Mouse (Mus musculus): Measurements from ENCODE around the gene Camk1d. TPM values are rescaled to one million over a fixed set of nuclear protein-coding genes. Genes with fewer than 3 reads are reported as not detected.

Camk1d gene
- polyA plus RNA-seq, 1 experiment, result 1.6 TPM

DNA sequence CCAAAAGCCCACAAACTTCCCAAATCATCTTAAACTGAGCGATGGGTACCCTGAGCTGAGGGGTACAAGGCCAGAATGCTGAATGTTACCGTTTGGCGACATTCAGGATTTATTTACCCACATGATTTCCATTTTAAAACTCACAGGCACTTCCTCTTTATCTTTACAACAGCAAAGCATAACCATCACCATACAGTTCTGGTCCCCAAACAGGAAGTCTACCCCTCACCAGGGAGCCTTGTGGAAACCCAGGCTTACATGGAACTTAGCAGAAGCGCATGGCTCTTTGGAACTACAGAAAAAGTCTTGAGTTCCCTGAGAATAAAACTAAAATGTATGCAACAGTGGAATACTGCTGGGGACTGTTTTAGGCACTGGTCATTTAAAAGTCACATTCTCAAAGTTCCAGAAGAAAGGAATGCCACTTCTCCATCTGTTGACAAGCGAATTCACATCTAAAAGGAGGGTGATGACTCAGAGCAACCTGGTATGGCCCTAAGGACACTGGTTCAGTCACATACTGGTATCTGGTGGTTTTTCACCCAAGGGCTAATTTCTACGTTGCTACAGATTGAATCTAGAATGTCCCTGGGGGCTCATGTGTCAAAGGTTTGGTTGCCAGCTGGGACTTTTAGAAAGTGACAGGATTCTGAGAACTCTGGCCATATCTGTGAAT lies 121.7 kb downstream of the Camk1d start:
- Histone ChIP-seq H3ac (ENCODE audit: control insufficient read depth, insufficient read length, low read depth) (no peak overlapping the region), H3K79me3 (ENCODE audit: low read depth) (no peaks in the 10 kb centered on the region), H3K79me2 (ENCODE audit: control insufficient read depth, insufficient read depth) (no peaks in the 10 kb centered on the region), H3K4me3 (ENCODE audit: insufficient read depth, poor library complexity, severe bottlenecking) (no peak overlapping the region), H3K27me3 (ENCODE audit: control insufficient read depth, insufficient read depth, insufficient read length) (no peaks in the 10 kb centered on the region), H3K36me3 (ENCODE audit: control insufficient read depth, insufficient read depth) (no peaks in the 10 kb centered on the region)
- no peak for TF ChIP-seq USF1 (IDR thresholded peaks at IDR 0.05; ENCODE audit: low read depth)
- no peak for TF ChIP-seq MYOD1 (IDR thresholded peaks at IDR 0.05; ENCODE audit: control insufficient read depth, insufficient read length, low read depth)
- no peak for TF ChIP-seq CTCF (IDR thresholded peaks at IDR 0.05; ENCODE audit: control insufficient read depth, insufficient read depth, insufficient read length)
- TF ChIP-seq CEBPB (IDR thresholded peaks at IDR 0.05; ENCODE audit: low read depth), result no peak
- TF ChIP-seq MYOG (IDR thresholded peaks at IDR 0.05; ENCODE audit: control insufficient read depth, extremely low read depth, insufficient read length), result no peak
- TF ChIP-seq FOSL1 (IDR thresholded peaks at IDR 0.05; ENCODE audit: insufficient read depth, low read length, poor library complexity, severe bottlenecking), result no peak
- TF ChIP-seq MAX (IDR thresholded peaks at IDR 0.05), result no peak

DNA sequence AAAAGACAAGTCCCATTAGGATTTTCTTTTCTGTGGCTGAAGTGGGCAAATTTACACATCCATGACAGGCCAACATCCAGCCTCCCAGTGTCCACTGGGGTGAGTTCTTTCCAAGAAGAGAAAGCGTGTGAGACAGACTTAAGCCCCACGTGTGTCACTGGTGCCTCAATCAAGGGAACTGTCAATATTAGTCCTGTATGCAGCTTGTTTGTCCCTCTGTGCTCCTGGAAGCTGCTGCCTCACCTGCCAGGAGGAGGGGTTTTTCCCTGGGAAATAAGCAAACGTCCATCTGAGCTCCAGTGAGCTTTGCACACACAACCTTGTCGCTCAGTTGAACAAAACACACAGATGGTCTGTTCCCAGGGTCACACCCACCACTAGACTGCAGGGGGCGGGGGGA lies 124.2 kb downstream of the Camk1d start:
- Histone ChIP-seq H3K27me3 (ENCODE audit: control insufficient read depth, insufficient read depth, insufficient read length) (no peaks in the 10 kb centered on the region), H3K79me3 (ENCODE audit: low read depth) (no peaks in the 10 kb centered on the region), H3K4me3 (ENCODE audit: insufficient read depth, poor library complexity, severe bottlenecking) (no peak overlapping the region), H3ac (ENCODE audit: control insufficient read depth, insufficient read length, low read depth) (no peak overlapping the region), H3K79me2 (ENCODE audit: control insufficient read depth, insufficient read depth) (no peaks in the 10 kb centered on the region), H3K36me3 (ENCODE audit: control insufficient read depth, insufficient read depth) (no peaks in the 10 kb centered on the region)
- TF ChIP-seq CEBPB (IDR thresholded peaks at IDR 0.05; ENCODE audit: low read depth), result no peak
- TF ChIP-seq USF1 (IDR thresholded peaks at IDR 0.05; ENCODE audit: low read depth), result no peak
- TF ChIP-seq MYOG (IDR thresholded peaks at IDR 0.05; ENCODE audit: control insufficient read depth, extremely low read depth, insufficient read length), result no peak
- TF ChIP-seq MYOD1 (IDR thresholded peaks at IDR 0.05; ENCODE audit: control insufficient read depth, insufficient read length, low read depth), result no peak

DNA sequence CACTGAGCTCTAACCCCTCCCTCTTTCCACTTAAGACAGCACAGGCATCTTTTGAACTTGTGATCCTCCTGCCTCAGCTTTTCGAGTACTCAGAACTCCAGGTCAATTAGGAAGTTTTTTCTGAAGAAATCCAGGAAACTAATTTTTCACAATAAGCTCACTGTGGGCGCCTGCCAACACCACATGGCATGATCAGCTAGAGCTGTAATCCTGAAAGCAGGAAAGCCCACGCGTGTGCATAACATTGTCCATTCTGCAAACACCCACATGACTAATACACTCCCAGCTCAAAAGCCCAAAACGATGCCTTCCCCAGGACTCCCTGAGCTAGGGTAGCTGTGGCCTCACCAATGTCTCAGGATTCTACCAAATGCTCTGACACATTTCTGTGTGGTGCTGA lies 125.2 kb downstream of the Camk1d start:
- H3K79me2 ChIP-seq (ENCODE audit: control insufficient read depth, insufficient read depth), result no peaks in the 10 kb centered on the region
- no peaks in the 10 kb centered on the region for H3K27me3 ChIP-seq (ENCODE audit: control insufficient read depth, insufficient read depth, insufficient read length)
- H3K79me3 ChIP-seq (ENCODE audit: low read depth), result no peaks in the 10 kb centered on the region
- no peak for TF ChIP-seq USF1 (IDR thresholded peaks at IDR 0.05; ENCODE audit: low read depth)
- TF ChIP-seq CEBPB (IDR thresholded peaks at IDR 0.05; ENCODE audit: low read depth), result no peak
- TF ChIP-seq MYOD1 (IDR thresholded peaks at IDR 0.05; ENCODE audit: control insufficient read depth, insufficient read length, low read depth), result no peak
- TF ChIP-seq MYOG (IDR thresholded peaks at IDR 0.05; ENCODE audit: control insufficient read depth, extremely low read depth, insufficient read length), result no peak
- TF ChIP-seq FOSL1 (IDR thresholded peaks at IDR 0.05; ENCODE audit: insufficient read depth, low read length, poor library complexity, severe bottlenecking), result no peak
- TF ChIP-seq MAX (IDR thresholded peaks at IDR 0.05), result no peak
- no peak for TF ChIP-seq CTCF (IDR thresholded peaks at IDR 0.05; ENCODE audit: control insufficient read depth, insufficient read depth, insufficient read length)
- no peak overlapping the region for H3K4me3 ChIP-seq (ENCODE audit: insufficient read depth, poor library complexity, severe bottlenecking)
- no peaks in the 10 kb centered on the region for H3K36me3 ChIP-seq (ENCODE audit: control insufficient read depth, insufficient read depth)
- H3ac ChIP-seq (ENCODE audit: control insufficient read depth, insufficient read length, low read depth), result no peak overlapping the region

DNA sequence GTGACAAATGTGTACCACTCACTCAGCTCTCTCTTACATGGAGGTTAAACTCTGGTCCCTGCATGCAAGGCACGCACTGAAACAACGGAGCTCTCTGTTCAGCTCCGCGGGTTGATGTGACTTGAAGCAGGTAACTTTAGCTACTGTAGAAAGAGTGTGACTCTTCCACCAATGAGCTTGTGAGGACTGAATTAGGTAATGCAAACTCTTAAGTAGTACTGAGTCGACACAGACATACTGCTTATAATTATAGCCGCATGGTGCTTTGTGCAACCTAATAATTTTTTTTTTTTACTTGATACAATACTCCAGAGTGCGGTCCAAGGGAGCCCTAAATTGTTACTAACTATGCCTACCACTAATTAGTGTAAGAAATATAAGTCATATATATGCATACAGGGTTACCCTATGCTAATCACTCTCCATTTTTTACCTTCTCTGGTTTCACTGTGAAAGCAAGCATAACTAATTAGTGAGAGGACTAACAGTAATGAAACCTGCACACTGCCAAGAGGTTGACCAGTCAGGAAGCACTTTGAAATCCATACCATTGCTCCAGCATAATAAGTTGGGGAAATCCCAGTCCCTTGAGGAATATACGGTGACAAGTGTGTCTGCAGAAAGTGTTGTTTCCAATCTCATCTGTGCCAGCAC lies 125.9 kb downstream of the Camk1d start:
- Histone ChIP-seq H3K36me3 (ENCODE audit: control insufficient read depth, insufficient read depth) (no peaks in the 10 kb centered on the region), H3ac (ENCODE audit: control insufficient read depth, insufficient read length, low read depth) (no peak overlapping the region), H3K4me3 (ENCODE audit: insufficient read depth, poor library complexity, severe bottlenecking) (no peak overlapping the region), H3K79me3 (ENCODE audit: low read depth) (no peaks in the 10 kb centered on the region), H3K79me2 (ENCODE audit: control insufficient read depth, insufficient read depth) (no peaks in the 10 kb centered on the region), H3K27me3 (ENCODE audit: control insufficient read depth, insufficient read depth, insufficient read length) (no peaks in the 10 kb centered on the region)
- TF ChIP-seq MYOD1 (IDR thresholded peaks at IDR 0.05; ENCODE audit: control insufficient read depth, insufficient read length, low read depth), result no peak
- no peak for TF ChIP-seq MAX (IDR thresholded peaks at IDR 0.05)
- TF ChIP-seq USF1 (IDR thresholded peaks at IDR 0.05; ENCODE audit: low read depth), result no peak
- no peak for TF ChIP-seq MYOG (IDR thresholded peaks at IDR 0.05; ENCODE audit: control insufficient read depth, extremely low read depth, insufficient read length)
- no peak for TF ChIP-seq CEBPB (IDR thresholded peaks at IDR 0.05; ENCODE audit: low read depth)
- no peak for TF ChIP-seq CTCF (IDR thresholded peaks at IDR 0.05; ENCODE audit: control insufficient read depth, insufficient read depth, insufficient read length)
- TF ChIP-seq FOSL1 (IDR thresholded peaks at IDR 0.05; ENCODE audit: insufficient read depth, low read length, poor library complexity, severe bottlenecking), result no peak

DNA sequence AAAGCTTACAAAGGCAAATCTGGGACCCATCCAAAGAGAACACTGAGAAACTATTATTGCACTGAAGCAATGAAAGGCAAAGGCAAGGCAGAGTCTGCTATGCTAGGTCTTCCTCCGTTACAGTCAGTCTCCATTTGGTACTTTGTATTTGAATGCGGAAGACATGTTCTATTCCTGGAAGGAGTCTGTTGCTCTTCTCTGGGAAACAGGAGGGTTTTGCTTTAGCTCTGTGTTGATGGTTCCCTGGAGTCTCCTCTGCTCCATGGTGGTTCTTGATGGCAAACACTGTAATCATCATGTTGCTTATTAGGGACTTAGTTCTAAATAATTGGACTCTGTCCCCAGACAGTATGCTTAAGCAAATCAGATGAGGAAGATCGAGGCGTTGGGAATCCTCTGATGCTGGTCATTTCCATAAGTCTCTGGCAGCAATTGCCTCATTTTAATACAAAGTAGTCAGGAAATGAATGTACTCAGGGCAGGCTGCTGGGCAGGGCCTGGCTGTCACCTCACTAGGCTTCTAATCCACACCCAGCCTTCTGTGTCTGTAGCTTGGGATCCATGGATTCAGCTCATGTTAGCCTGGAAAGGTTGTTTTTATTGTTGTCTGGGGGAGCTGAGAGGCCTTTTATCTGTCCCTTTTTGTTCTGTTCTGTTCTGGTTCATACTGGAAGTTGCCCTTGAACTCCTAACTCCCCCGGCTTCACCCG lies 129.8 kb downstream of the Camk1d start:
- H3K27me3 ChIP-seq (ENCODE audit: control insufficient read depth, insufficient read depth, insufficient read length), result no peaks in the 10 kb centered on the region

More for the DNA sequence above, 129.8 kb downstream of the Camk1d start:
- Histone ChIP-seq H3K79me2 (ENCODE audit: control insufficient read depth, insufficient read depth) (peaks cover 10% of the 10 kb centered on the region), H3ac (ENCODE audit: control insufficient read depth, insufficient read length, low read depth) (no peak overlapping the region), H3K4me3 (ENCODE audit: insufficient read depth, poor library complexity, severe bottlenecking) (no peak overlapping the region), H3K79me3 (ENCODE audit: low read depth) (no peaks in the 10 kb centered on the region), H3K36me3 (ENCODE audit: control insufficient read depth, insufficient read depth) (no peaks in the 10 kb centered on the region)
- TF ChIP-seq MAX (IDR thresholded peaks at IDR 0.05), result no peak
- TF ChIP-seq USF1 (IDR thresholded peaks at IDR 0.05; ENCODE audit: low read depth), result no peak
- TF ChIP-seq FOSL1 (IDR thresholded peaks at IDR 0.05; ENCODE audit: insufficient read depth, low read length, poor library complexity, severe bottlenecking), result no peak
- TF ChIP-seq MYOD1 (IDR thresholded peaks at IDR 0.05; ENCODE audit: control insufficient read depth, insufficient read length, low read depth), result no peak
- no peak for TF ChIP-seq CTCF (IDR thresholded peaks at IDR 0.05; ENCODE audit: control insufficient read depth, insufficient read depth, insufficient read length)
- no peak for TF ChIP-seq CEBPB (IDR thresholded peaks at IDR 0.05; ENCODE audit: low read depth)
- TF ChIP-seq MYOG (IDR thresholded peaks at IDR 0.05; ENCODE audit: control insufficient read depth, extremely low read depth, insufficient read length), result no peak
